Mouse (Mus musculus) CD4-positive, CD25-positive, alpha-beta regulatory T cell, adult 2 months (primary cell): ENCODE measurements around the gene C5ar1.

Experiments used
- DNase-seq: peaks from one replicate; pipeline ENCODE4 v3.0.0-alpha.2; 2012; ENCODE audit warnings: low read depth, low spot score

Gene C5ar1

DNA sequence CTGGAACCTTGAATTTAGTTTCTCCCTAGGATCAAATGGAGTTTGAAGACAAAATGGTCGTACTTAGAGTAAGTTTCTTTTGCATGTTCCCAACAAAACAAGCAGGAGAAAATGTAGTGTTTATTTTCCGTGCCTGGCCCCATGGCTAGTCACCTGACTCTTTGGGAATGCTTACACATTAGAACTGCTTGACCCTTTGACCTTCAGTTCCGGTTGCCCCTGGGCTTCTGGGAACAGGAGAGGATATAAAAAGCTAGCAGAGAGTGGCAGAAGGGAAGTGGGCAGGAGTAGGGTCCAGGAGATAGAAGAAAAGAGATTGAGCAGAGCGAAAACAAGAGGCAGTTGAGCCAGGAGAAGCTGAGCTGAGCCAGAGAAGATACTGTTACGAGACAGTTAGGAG, 29.5 kb downstream of the C5ar1 start:
- no peak for DNase-seq

DNA sequence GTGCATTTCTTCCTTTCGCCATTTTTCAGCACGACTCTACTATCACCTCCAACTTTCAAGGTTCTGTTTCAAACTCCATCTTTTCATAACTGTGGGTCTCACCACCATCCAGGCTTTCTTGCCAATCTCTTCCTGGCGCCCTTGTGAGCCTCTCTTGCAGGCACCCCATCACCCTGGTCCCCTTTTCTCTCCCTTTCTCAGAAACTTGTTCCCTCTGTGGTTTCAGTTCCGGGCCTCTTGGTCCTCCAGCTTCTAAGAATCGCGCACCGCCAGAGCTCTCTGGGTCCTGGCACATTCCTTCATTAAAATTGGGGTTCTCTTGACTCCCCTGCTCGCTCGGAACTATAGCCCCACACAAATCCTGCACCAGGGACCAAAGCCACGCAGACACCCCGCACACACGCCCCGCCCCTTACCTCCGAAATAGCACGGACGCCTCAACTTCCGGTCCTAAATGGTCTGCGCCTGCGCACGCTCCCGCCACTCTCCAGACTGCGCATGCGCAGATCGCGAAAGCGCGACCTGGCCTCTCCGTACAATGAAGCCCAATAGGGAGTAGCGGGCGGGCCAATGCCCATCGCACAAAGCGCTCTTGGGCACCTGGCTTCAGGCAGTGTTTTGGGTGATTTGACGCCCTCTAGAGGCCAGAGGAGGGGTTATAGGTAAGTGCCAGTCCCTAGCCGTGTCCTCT, 37.6 kb downstream of the C5ar1 start, which contains the start of gene Dhx34:
TSS of gene Dhx34 (minus strand) at position 456 of the 691 bp plus-strand sequence.
- peak; percentile 99 for DNase-seq

GRCm38 (mm10) chr7:16213986-16214385, 45.4 kb downstream of the C5ar1 start:
- no peak for DNase-seq

- DNase-seq = no peak
Measured at GRCm38 (mm10) chr7:16213196-16213595, 46.1 kb downstream of the C5ar1 start.

GRCm38 (mm10) chr7:16210862-16211365, 48.4 kb downstream of the C5ar1 start:
- DNase-seq = no peak

GRCm38 (mm10) chr7:16208781-16209665, 50.3 kb downstream of the C5ar1 start:
- no peak for DNase-seq

- peak; percentile 53 for DNase-seq
Measured at GRCm38 (mm10) chr7:16207496-16207895, 51.8 kb downstream of the C5ar1 start.

DNA sequence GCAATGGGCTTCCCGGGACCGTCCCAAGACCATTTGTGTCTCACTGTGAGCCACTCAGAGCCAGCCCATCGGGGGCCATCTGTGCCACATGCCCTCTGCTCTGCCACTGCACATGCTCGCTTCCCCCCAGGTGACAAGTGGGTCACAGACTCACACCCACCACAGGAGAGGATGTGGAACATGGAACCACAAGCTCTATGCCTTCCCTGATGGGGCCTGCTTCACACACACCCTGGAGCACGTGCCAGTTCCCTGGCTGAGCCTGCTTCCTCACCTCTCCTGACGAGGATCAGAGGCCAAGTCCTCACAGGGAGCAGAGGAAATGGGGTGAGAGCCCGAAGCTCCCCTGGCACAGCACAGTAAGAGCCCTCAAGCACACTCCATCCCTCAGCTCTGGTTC, 52.3 kb downstream of the C5ar1 start:
- peak; percentile 30 for DNase-seq

DNA sequence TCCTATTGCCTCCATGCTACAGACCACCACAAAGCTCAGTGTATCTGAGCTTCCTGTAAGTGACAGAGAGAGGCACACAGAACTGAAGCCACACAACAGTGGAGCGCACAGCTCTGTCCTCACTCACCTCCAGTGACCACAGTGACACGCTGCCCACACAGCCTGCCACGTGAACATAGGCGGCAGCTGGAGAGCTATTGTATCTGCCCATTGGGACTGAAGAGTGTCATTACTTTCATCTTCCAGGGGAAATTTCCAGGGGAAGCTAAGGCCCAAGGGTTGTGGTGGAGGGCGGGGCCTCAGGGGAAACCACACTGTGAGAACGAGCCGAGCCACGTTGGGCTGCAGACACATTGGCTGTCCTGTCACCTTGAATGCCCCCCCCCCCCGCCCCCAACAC, 54.5 kb downstream of the C5ar1 start:
- DNase-seq = peak; percentile 38

DNA sequence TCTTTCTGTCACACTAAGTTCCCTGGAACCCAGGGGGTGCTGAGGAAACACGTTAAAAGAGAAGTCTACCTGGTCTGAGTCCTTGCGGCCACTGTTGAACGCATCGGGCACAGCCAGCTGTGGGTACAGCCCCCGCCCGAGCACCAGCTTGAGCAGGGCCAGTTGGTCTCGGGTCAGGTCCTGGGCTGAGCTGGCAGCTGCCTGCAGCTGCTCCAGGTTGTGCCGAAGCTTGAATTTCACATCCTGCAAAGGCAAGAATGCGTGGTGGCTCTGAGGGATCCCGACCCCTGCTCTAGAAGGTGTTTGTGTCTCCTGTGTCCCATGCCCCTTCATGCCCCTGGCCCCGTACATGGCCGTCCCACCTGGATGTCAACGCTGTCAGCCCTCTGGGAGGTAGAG, 55.8 kb downstream of the C5ar1 start:
- DNase-seq = no peak

GRCm38 (mm10) chr7:16202756-16203504, 56.4 kb downstream of the C5ar1 start:
- no peak for DNase-seq

DNA sequence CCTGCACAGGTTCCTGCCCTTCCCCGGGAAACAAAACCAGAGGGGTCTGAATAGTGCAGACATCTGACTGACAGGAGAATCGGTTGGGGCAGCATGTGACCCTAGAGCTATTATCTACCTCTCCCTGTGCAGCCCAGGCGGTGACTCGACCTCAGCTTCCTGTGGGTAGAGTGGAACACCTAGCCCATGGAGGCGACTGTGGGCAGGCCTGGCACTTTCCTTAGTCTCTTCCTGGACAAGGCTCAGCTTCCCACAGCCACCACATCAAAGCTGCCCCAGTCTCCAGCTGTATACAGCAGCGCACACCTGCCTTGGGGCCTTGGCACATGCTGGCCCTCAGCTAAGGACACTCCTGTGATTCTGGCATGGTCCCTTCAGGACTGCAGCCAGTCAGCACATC, 58.2 kb downstream of the C5ar1 start:
- DNase-seq = peak; percentile 27

GRCm38 (mm10) chr7:16198540-16198939, 60.8 kb downstream of the C5ar1 start:
- DNase-seq = no peak

DNA sequence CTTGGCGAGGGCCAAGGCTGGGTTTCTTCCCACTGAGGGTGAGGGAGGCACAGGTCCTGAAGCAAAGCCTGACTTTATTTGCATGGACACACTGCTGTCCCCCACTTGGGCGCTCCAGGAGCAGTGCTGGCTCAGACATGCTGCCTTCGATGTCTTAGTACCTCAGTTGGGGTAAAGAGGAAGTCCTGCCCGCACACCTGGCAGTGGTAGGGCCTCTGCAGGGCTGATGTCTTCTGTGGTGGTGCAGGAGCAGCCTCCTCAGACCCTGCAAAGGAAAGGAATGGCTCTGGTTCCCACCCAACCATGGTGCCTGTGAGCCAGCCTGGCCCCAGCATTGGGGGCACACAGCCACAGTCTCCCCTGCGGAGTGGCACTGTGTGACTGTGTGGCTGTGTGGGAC, 62.2 kb downstream of the C5ar1 start:
- no peak for DNase-seq
